Mouse (Mus musculus): ENCODE data around the gene Ms4a15.

- TF ChIP-seq POLR2A (IDR thresholded peaks at IDR 0.05; ENCODE audit: low read depth, low read length) (no peak), CTCF (conservative IDR thresholded peaks at IDR 0.05; ENCODE audit: insufficient read depth, insufficient read length, low read depth, low read length) (no peak)
These were observed 1.1 kb downstream of the Ms4a15 start for GRCm38 (mm10) chr19:10991911-10992310.

All from kidney, adult 2 months (tissue).